Mouse (Mus musculus): ENCODE data around the gene Prrt2. TPM values are rescaled to one million over a fixed set of nuclear protein-coding genes. Genes with fewer than 3 reads are reported as not detected.

The Prrt2 gene
- polyA plus RNA-seq (2015; fragmentation: Nextera tagmentation; extraction: Ambion mirVana), result 0.22 and 0.47 TPM in 2 replicates

GRCm38 (mm10) chr7:127020901-127021562 is at the start of gene Prrt2, which contains the start of gene Gm42742:
TSS of gene Prrt2 (minus strand) at chr7:127021211.
TSS of gene Gm42742 (minus strand) at chr7:127021097.
- Histone ChIP-seq H3K4me1 (replicated peaks) (peaks cover 82% of the 10 kb centered on the region), H3K9ac (peak within 1 kb of the TSS; percentile 49)
- WGBS (ENCODE audit: insufficient replicate concordance), result 3% methylated on average over 34 of the region's 37 CpGs

GRCm38 (mm10) chr7:127066317-127066716 is 45.3 kb upstream of the Prrt2 start:
- WGBS (ENCODE audit: insufficient replicate concordance), result 68% methylated on average over 4 of the region's 4 CpGs
- Histone ChIP-seq H3K4me3 (replicated peaks) (no peak overlapping the region), H3K9me3 (replicated peaks) (no peaks in the 10 kb centered on the region), H3K4me2 (no peak overlapping the region), H3K27me3 (no peaks in the 10 kb centered on the region), H3K4me1 (replicated peaks) (no peaks in the 10 kb centered on the region), H3K27ac (no peak overlapping the region), H3K36me3 (no peaks in the 10 kb centered on the region), H3K9ac (no peak overlapping the region)
- ATAC-seq (ENCODE audit: low read depth) (no peak), DNase-seq (no peak)

More at GRCm38 (mm10) chr7:127020901-127021562, at the start of gene Prrt2, which contains the start of gene Gm42742:
- H3K9me3 ChIP-seq (replicated peaks), result no peaks in the 10 kb centered on the region
- H3K4me3 ChIP-seq (replicated peaks), result peak within 1 kb of the TSS; percentile 44
- DNase-seq (no peak), ATAC-seq (ENCODE audit: low read depth) (no peak)
- no peaks in the 10 kb centered on the region for H3K27me3 ChIP-seq
- H3K27ac ChIP-seq, result peak within 1 kb of the TSS; percentile 58
- peaks cover 41% of the 10 kb centered on the region for H3K36me3 ChIP-seq
- peak within 1 kb of the TSS; percentile 99 for H3K4me2 ChIP-seq

GRCm38 (mm10) chr7:127065538-127065937 is 44.5 kb upstream of the Prrt2 start:
- Histone ChIP-seq H3K4me1 (replicated peaks) (no peaks in the 10 kb centered on the region), H3K36me3 (no peaks in the 10 kb centered on the region)
- WGBS (ENCODE audit: insufficient replicate concordance), result 64% methylated on average over 6 of the region's 6 CpGs

GRCm38 (mm10) chr7:127055026-127055585 is 34.1 kb upstream of the Prrt2 start:
- Histone ChIP-seq H3K36me3 (no peaks in the 10 kb centered on the region), H3K4me1 (replicated peaks) (no peaks in the 10 kb centered on the region), H3K27me3 (peaks cover 39% of the 10 kb centered on the region), H3K27ac (no peak overlapping the region), H3K9me3 (replicated peaks) (no peaks in the 10 kb centered on the region), H3K4me2 (no peak overlapping the region), H3K9ac (no peak overlapping the region), H3K4me3 (replicated peaks) (no peak overlapping the region)
- DNase-seq (no peak), ATAC-seq (ENCODE audit: low read depth) (no peak)
- 57% methylated on average over 5 of the region's 5 CpGs for whole genome bisulfite sequencing (ENCODE audit: insufficient replicate concordance)

More at GRCm38 (mm10) chr7:127065538-127065937, 44.5 kb upstream of the Prrt2 start:
- H3K4me2 ChIP-seq, result no peak overlapping the region
- no peak overlapping the region for H3K9ac ChIP-seq
- H3K9me3 ChIP-seq (replicated peaks), result no peaks in the 10 kb centered on the region
- peaks cover 4% of the 10 kb centered on the region for H3K27me3 ChIP-seq
- ATAC-seq (ENCODE audit: low read depth) (no peak), DNase-seq (no peak)
- H3K4me3 ChIP-seq (replicated peaks), result no peak overlapping the region
- H3K27ac ChIP-seq, result no peak overlapping the region

GRCm38 (mm10) chr7:127041851-127042672 is 21.1 kb upstream of the Prrt2 start, which contains the start of gene Kif22:
TSS of gene Kif22 (minus strand) at chr7:127042471.
- peak within 1 kb of the TSS; percentile 91 for H3K4me3 ChIP-seq (replicated peaks)
- WGBS (ENCODE audit: insufficient replicate concordance), result under 1% methylated on average over 53 of the region's 53 CpGs
- H3K9me3 ChIP-seq (replicated peaks), result no peaks in the 10 kb centered on the region
- H3K4me2 ChIP-seq, result peak within 1 kb of the TSS; percentile 82
- peak within 1 kb of the TSS; percentile 88 for H3K27ac ChIP-seq
- H3K36me3 ChIP-seq, result peaks cover 34% of the 10 kb centered on the region
- ATAC-seq (ENCODE audit: low read depth), result peak; percentile 91
- H3K9ac ChIP-seq, result peak within 1 kb of the TSS; percentile 95
- no peaks in the 10 kb centered on the region for H3K27me3 ChIP-seq
- peaks cover 44% of the 10 kb centered on the region for H3K4me1 ChIP-seq (replicated peaks)
- DNase-seq, result peak; percentile 84

GRCm38 (mm10) chr7:127031244-127031643 is 10.2 kb upstream of the Prrt2 start:
- no peak overlapping the region for H3K9ac ChIP-seq
- H3K36me3 ChIP-seq, result peaks cover 86% of the 10 kb centered on the region
- ATAC-seq (ENCODE audit: low read depth) (no peak), DNase-seq (no peak)
- peaks cover 58% of the 10 kb centered on the region for H3K4me1 ChIP-seq (replicated peaks)
- 29% methylated on average over 1 of the region's 1 CpGs for WGBS (ENCODE audit: insufficient replicate concordance)
- H3K27me3 ChIP-seq, result no peaks in the 10 kb centered on the region
- H3K9me3 ChIP-seq (replicated peaks), result no peaks in the 10 kb centered on the region
- no peak overlapping the region for H3K4me2 ChIP-seq
- H3K27ac ChIP-seq, result peak overlapping the region; percentile 54
- no peak overlapping the region for H3K4me3 ChIP-seq (replicated peaks)

- no peak overlapping the region for H3K4me2 ChIP-seq
- no peak overlapping the region for H3K4me3 ChIP-seq (replicated peaks)
- no peak for ATAC-seq (ENCODE audit: low read depth)
- 95% methylated on average over 1 of the region's 1 CpGs for WGBS (ENCODE audit: insufficient replicate concordance)
- peaks cover 63% of the 10 kb centered on the region for H3K4me1 ChIP-seq (replicated peaks)
- H3K27me3 ChIP-seq, result no peaks in the 10 kb centered on the region
- DNase-seq, result no peak
- peaks cover 81% of the 10 kb centered on the region for H3K36me3 ChIP-seq
- peak overlapping the region; percentile 98 for H3K27ac ChIP-seq
- peak overlapping the region; percentile 14; the same call in 1 of the 2 replicates for H3K9ac ChIP-seq
- H3K9me3 ChIP-seq (replicated peaks), result no peaks in the 10 kb centered on the region
These were observed 9.2 kb upstream of the Prrt2 start for GRCm38 (mm10) chr7:127030172-127030571.

- H3K4me2 ChIP-seq, result peak overlapping the region; percentile 99
- ATAC-seq (ENCODE audit: low read depth) (no peak), DNase-seq (no peak)
- H3K9me3 ChIP-seq (replicated peaks), result no peaks in the 10 kb centered on the region
- H3K4me3 ChIP-seq (replicated peaks), result peak overlapping the region; percentile 97
- peak overlapping the region; percentile 98 for H3K27ac ChIP-seq
- no peaks in the 10 kb centered on the region for H3K27me3 ChIP-seq
- H3K9ac ChIP-seq, result peak overlapping the region; percentile 99
- WGBS (ENCODE audit: insufficient replicate concordance), result 64% methylated on average over 8 of the region's 8 CpGs
- peaks cover 81% of the 10 kb centered on the region for H3K4me1 ChIP-seq (replicated peaks)
- peaks cover 81% of the 10 kb centered on the region for H3K36me3 ChIP-seq
These were observed 6.9 kb upstream of the Prrt2 start for GRCm38 (mm10) chr7:127027885-127028284.

GRCm38 (mm10) chr7:127026984-127027726 is 6.1 kb upstream of the Prrt2 start, which contains the start of gene Maz:
TSS of gene Maz (minus strand) at chr7:127027037.
- DNase-seq, result peak; percentile 97
- Histone ChIP-seq H3K27me3 (no peaks in the 10 kb centered on the region), H3K4me2 (peak within 1 kb of the TSS; percentile 99), H3K9me3 (replicated peaks) (no peaks in the 10 kb centered on the region), H3K4me1 (replicated peaks) (peaks cover 81% of the 10 kb centered on the region), H3K9ac (peak within 1 kb of the TSS; percentile 99), H3K27ac (peak within 1 kb of the TSS; percentile 98), H3K36me3 (peaks cover 81% of the 10 kb centered on the region), H3K4me3 (replicated peaks) (peak within 1 kb of the TSS; percentile 97)
- WGBS (ENCODE audit: insufficient replicate concordance), result 1% methylated on average over 59 of the region's 63 CpGs
- peak; percentile 76 for ATAC-seq (ENCODE audit: low read depth)

- ATAC-seq (ENCODE audit: low read depth), result peak; percentile 27; the same call in 1 of the 2 replicates
- no peaks in the 10 kb centered on the region for H3K9me3 ChIP-seq (replicated peaks)
These were observed 5.6 kb upstream of the Prrt2 start for GRCm38 (mm10) chr7:127026616-127026983.

More at GRCm38 (mm10) chr7:127026616-127026983, 5.6 kb upstream of the Prrt2 start:
- H3K4me3 ChIP-seq (replicated peaks), result peak overlapping the region; percentile 97
- H3K27ac ChIP-seq, result peak overlapping the region; percentile 98
- H3K36me3 ChIP-seq, result peaks cover 81% of the 10 kb centered on the region
- H3K4me2 ChIP-seq, result peak overlapping the region; percentile 99
- no peaks in the 10 kb centered on the region for H3K27me3 ChIP-seq
- no peak for DNase-seq
- WGBS (ENCODE audit: insufficient replicate concordance), result no CpG with 5 or more reads among the region's 48 CpGs
- peak overlapping the region; percentile 99 for H3K9ac ChIP-seq
- H3K4me1 ChIP-seq (replicated peaks), result peaks cover 81% of the 10 kb centered on the region

Measured in liver, embryonic 13.5 days (tissue).